Mouse (Mus musculus) C3H10T1/2 (cell line): ENCODE data around the gene Olfr643. TPM values are rescaled to one million over a fixed set of nuclear protein-coding genes. Genes with fewer than 3 reads are reported as not detected.

Source experiments
- polyA plus RNA-seq, 2 experiments: library from polyadenylated mRNA; unstranded; fragments of >200 nt; fragmentation: generic; extraction: Trizol; gene quantifications; one replicate each; pipeline ENCODE4 v1.2.1; 2012; ENCODE audit warnings: missing spikeins in 2 of 2

Gene Olfr643
- not detected for polyA plus RNA-seq

GRCm38 (mm10) chr7:104137305-104137704, at the start of gene Olfr643:
TSS of gene Olfr643 (minus strand) at chr7:104137405.

GRCm38 (mm10) chr7:104183292-104183691, 46.1 kb upstream of the Olfr643 start, which contains the start of gene Olfr648:
TSS of gene Olfr648 (minus strand) at chr7:104183392.

GRCm38 (mm10) chr7:104150456-104150855, 13.3 kb upstream of the Olfr643 start, which contains the start of gene Ubqlnl:
TSS of gene Ubqlnl (minus strand) at chr7:104150556.

GRCm38 (mm10) chr7:104143179-104143578, 6.0 kb upstream of the Olfr643 start, which contains the start of gene Ubqln3:
TSS of gene Ubqln3 (minus strand) at chr7:104143279.

GRCm38 (mm10) chr7:104129726-104130125, 7.5 kb downstream of the Olfr643 start, which contains the start of gene Ubqln5:
TSS of gene Ubqln5 (minus strand) at chr7:104129826.

GRCm38 (mm10) chr7:104104757-104104972, 32.5 kb downstream of the Olfr643 start, which contains the start of gene Olfr646:
TSS of gene Olfr646 (plus strand) at chr7:104104873.

GRCm38 (mm10) chr7:104085365-104085764, 51.8 kb downstream of the Olfr643 start, which contains the start of gene Olfr645:
TSS of gene Olfr645 (minus strand) at chr7:104085465.

GRCm38 (mm10) chr7:104071769-104072168, 65.4 kb downstream of the Olfr643 start, which contains the start of gene Olfr644:
TSS of gene Olfr644 (minus strand) at chr7:104071869.

GRCm38 (mm10) chr7:104061345-104061744, 75.9 kb downstream of the Olfr643 start, which contains the start of gene 4930516K23Rik:
TSS of gene 4930516K23Rik (minus strand) at chr7:104061445.

GRCm38 (mm10) chr7:104052566-104052965, 84.6 kb downstream of the Olfr643 start, which contains the start of gene Olfr642:
TSS of gene Olfr642 (minus strand) at chr7:104052666.

GRCm38 (mm10) chr7:104035145-104035544, 102.1 kb downstream of the Olfr643 start, which contains the start of gene Olfr641:
TSS of gene Olfr641 (plus strand) at chr7:104035445.

GRCm38 (mm10) chr7:104025473-104025872, 111.7 kb downstream of the Olfr643 start, which contains the start of gene Olfr640:
TSS of gene Olfr640 (minus strand) at chr7:104025573.

GRCm38 (mm10) chr7:104017203-104017602, 120.0 kb downstream of the Olfr643 start, which contains the start of gene Olfr639:
TSS of gene Olfr639 (minus strand) at chr7:104017303.

GRCm38 (mm10) chr7:103998446-103998845, 138.8 kb downstream of the Olfr643 start, which contains the start of gene Olfr638:
TSS of gene Olfr638 (plus strand) at chr7:103998746.

GRCm38 (mm10) chr7:103970852-103971251, 166.4 kb downstream of the Olfr643 start, which contains the start of gene Olfr635:
TSS of gene Olfr635 (plus strand) at chr7:103971152.

Other genes with a start within 250 kb of the Olfr643 start
- gene Olfr64, start 242.9 kb downstream of the Olfr643 start, polyA plus RNA-seq = not detected
- under 1 TPM in 1 of 2 experiments, not detected in 1; 0.05 TPM for gene Olfr65, start 233.9 kb downstream of the Olfr643 start, polyA plus RNA-seq
- gene Olfr631, start 208.6 kb downstream of the Olfr643 start, polyA plus RNA-seq = not detected
- gene Olfr632, start 203.1 kb downstream of the Olfr643 start, polyA plus RNA-seq = not detected
- gene Olfr633, start 193.0 kb downstream of the Olfr643 start, polyA plus RNA-seq = not detected
- gene Olfr635, start 166.3 kb downstream of the Olfr643 start, polyA plus RNA-seq = not detected
- gene Olfr638, start 138.7 kb downstream of the Olfr643 start, polyA plus RNA-seq = not detected
- gene Olfr639, start 120.1 kb downstream of the Olfr643 start, polyA plus RNA-seq = not detected
- gene Olfr640, start 111.8 kb downstream of the Olfr643 start, polyA plus RNA-seq = not detected
- gene Olfr641, start 102.0 kb downstream of the Olfr643 start, polyA plus RNA-seq = not detected
- gene Olfr642, start 84.7 kb downstream of the Olfr643 start, polyA plus RNA-seq = not detected
- gene 4930516K23Rik, start 76.0 kb downstream of the Olfr643 start, polyA plus RNA-seq = not detected
- not detected for gene Olfr644, start 65.5 kb downstream of the Olfr643 start, polyA plus RNA-seq
- not detected for gene Olfr645, start 51.9 kb downstream of the Olfr643 start, polyA plus RNA-seq
- gene Olfr646, start 32.5 kb downstream of the Olfr643 start, polyA plus RNA-seq = not detected
- not detected for gene Ubqln5, start 7.6 kb downstream of the Olfr643 start, polyA plus RNA-seq
- not detected for gene Ubqln3, start 5.9 kb upstream of the Olfr643 start, polyA plus RNA-seq
- gene Ubqlnl, start 13.2 kb upstream of the Olfr643 start, polyA plus RNA-seq = not detected
- gene Olfm5, start 27.4 kb upstream of the Olfr643 start, polyA plus RNA-seq = not detected
- under 1 TPM in 1 of 2 experiments, not detected in 1; 0.01 TPM for gene Olfr648, start 46.0 kb upstream of the Olfr643 start, polyA plus RNA-seq
- gene Olfr649, start 58.6 kb upstream of the Olfr643 start, polyA plus RNA-seq = not detected
- under 1 TPM; 0.07 to 0.15 TPM for gene Trim6, start 81.4 kb upstream of the Olfr643 start, polyA plus RNA-seq
- under 1 TPM; 0.01 to 0.54 TPM for gene Trim34a, start 107.1 kb upstream of the Olfr643 start, polyA plus RNA-seq
- gene Trim5, start 150.7 kb upstream of the Olfr643 start, polyA plus RNA-seq = not detected
- gene Trim12a, start 178.1 kb upstream of the Olfr643 start, polyA plus RNA-seq = under 1 TPM in 1 of 2 experiments, not detected in 1; 0.01 TPM
- under 1 TPM in 1 of 2 experiments, not detected in 1; 0.92 TPM for gene Trim34b, start 192.1 kb upstream of the Olfr643 start, polyA plus RNA-seq
- 1 to 10 TPM in 1 of 2 experiments, under 1 TPM in 1; 0.13 to 3.7 TPM for gene Trim12c, start 216.0 kb upstream of the Olfr643 start, polyA plus RNA-seq
- gene Trim30b, start 232.5 kb upstream of the Olfr643 start, polyA plus RNA-seq = not detected